Mouse (Mus musculus) embryonic facial prominence, embryonic 15.5 days (tissue): ENCODE measurements around the gene Med21. TPM values are rescaled to one million over a fixed set of nuclear protein-coding genes. Genes with fewer than 3 reads are reported as not detected.

Experiments used
- ATAC-seq: fragments of 200-750 bp; cut with Nextera tagmentation; 2 replicates; pipeline ENCODE4 v1.8.0; 2017; ENCODE audit warnings: low read depth, moderate TSS enrichment; ENCODE audit not compliant: insufficient number of reproducible peaks, low FRiP score, low TSS enrichment
- H3K27ac ChIP-seq: fragments of 300-500 bp; sonication (generic); replicated peaks from 2 replicates; pipeline ENCODE4 v1.5.1; 2015; ENCODE audit warnings: mild to moderate bottlenecking, inconsistent platforms
- H3K27me3 ChIP-seq: fragments of 300-500 bp; sonication (generic); 2 replicates; pipeline ENCODE4 v1.6.1; 2015; ENCODE audit warnings: inconsistent platforms
- H3K36me3 ChIP-seq: fragments of 300-500 bp; sonication (generic); 2 replicates; pipeline ENCODE4 v1.6.1; 2015; ENCODE audit warnings: mild to moderate bottlenecking, inconsistent platforms
- H3K4me1 ChIP-seq: fragments of 300-500 bp; sonication (generic); 2 replicates; pipeline ENCODE4 v1.6.1; 2015; ENCODE audit warnings: inconsistent platforms
- H3K4me2 ChIP-seq: fragments of 300-500 bp; sonication (generic); replicated peaks from 2 replicates; pipeline ENCODE4 v1.6.1; 2015; ENCODE audit warnings: mild to moderate bottlenecking, inconsistent platforms
- H3K4me3 ChIP-seq: fragments of 300-500 bp; sonication (generic); replicated peaks from 2 replicates; pipeline ENCODE4 v1.5.1; 2015; ENCODE audit warnings: mild to moderate bottlenecking, inconsistent platforms
- H3K9ac ChIP-seq: fragments of 300-500 bp; sonication (generic); 2 replicates; pipeline ENCODE4 v1.6.1; 2015; ENCODE audit warnings: inconsistent platforms
- H3K9me3 ChIP-seq: fragments of 300-500 bp; sonication (generic); replicated peaks from 2 replicates; pipeline ENCODE4 v1.6.1; 2016; ENCODE audit warnings: inconsistent platforms
- WGBS: fragments of 180-500 bp; shearing (Covaris S2); methylation state at CpG from one replicate; pipeline ENCODE4 v1.1.7; 2015; 5-methylcytosine and 5-hydroxymethylcytosine counted together
- polyA plus RNA-seq: library from polyadenylated mRNA; unstranded; fragments of >200 nt; fragmentation: Nextera tagmentation; extraction: Ambion mirVana; gene quantifications from 2 replicates; pipeline ENCODE4 v1.2.1, GENCODE M21; 2015

The Med21 gene
- polyA plus RNA-seq, 1 experiment from 2014 or later = 139 TPM

DNA sequence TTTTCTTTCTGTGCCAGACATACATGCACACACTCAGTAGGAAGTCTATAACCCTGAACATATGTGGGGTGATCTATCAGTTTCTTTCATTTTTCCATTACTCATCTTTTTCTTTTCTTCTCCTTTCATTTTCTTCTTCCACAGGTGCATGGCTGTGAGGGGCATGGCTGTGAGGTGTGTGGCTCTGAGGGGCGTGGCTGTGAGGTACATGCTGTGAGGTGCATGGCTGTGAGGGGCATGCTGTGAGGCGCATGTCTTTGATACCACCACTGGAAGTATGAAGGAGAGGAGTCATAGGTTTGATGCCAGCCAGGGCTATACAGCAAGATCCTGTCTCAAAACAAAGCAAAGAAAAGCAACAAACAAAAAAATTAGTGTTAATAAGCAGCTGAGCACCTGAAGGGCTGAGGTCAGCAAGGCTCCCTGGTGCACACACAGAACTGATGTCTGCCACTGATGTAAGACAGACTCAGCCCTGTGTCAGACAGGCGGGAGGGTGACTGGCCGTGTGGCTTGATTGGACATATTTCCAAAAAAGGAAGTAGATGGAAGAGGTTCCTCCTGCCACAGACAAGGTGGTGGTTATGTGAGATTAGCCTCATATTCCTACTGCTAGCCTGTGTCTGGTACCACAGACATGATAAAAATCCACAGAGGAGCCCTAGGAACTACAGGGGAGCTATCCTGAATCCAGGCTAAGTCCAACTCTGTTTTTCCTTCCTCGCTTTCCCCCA lies 44.3 kb downstream of the Med21 start:
- Histone ChIP-seq H3K4me1 (no peaks in the 10 kb centered on the region), H3K9ac (no peak overlapping the region), H3K4me3 (no peak overlapping the region), H3K27me3 (no peaks in the 10 kb centered on the region), H3K9me3 (no peaks in the 10 kb centered on the region), H3K27ac (no peak overlapping the region), H3K4me2 (no peak overlapping the region), H3K36me3 (no peaks in the 10 kb centered on the region)
- WGBS = 72% methylated on average over 5 of the region's 5 CpGs
- ATAC-seq = no peak

DNA sequence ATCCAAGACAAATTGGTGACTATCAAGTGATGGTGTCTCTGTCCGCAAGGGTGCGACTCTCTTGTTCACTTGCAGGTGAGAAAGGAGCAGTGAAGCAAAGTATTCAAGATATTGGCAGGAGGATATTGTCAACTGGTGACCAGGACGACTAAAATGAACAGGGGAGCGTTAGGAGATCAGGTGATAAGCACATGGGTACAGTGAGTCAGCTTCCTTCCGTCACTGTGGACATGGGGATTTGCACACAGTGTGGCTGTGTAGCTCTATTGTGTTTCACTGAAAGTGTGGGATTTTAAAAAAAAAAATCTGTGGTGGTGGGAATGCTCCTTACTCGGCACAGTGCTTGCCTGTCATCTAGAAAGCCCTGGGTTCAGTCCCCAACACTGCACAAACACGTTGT lies 45.7 kb downstream of the Med21 start:
- Histone ChIP-seq H3K27me3 (no peaks in the 10 kb centered on the region), H3K36me3 (no peaks in the 10 kb centered on the region), H3K9ac (no peak overlapping the region), H3K9me3 (no peaks in the 10 kb centered on the region), H3K4me1 (no peaks in the 10 kb centered on the region), H3K27ac (no peak overlapping the region), H3K4me2 (no peak overlapping the region), H3K4me3 (no peak overlapping the region)
- 80% methylated on average over 7 of the region's 7 CpGs for WGBS
- no peak for ATAC-seq

DNA sequence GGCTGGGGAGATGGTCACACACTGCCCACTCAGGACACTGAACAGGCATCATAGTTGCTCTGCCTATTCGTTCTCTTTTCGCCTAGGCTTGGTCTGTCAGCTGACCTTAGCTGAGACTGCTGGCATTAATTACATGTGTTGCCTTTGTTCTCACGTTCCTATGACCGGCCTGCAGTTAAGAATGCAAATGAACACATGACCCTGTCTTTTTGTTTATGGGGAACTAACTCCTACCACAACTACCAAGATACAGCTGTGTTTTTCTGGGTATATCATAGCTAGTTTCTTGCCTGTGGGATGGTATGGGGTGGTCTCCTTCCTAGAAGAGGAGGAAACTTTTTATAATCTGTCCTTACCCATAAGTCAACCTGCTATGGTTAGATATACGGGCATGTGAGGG lies 46.5 kb downstream of the Med21 start:
- no peak overlapping the region for H3K4me2 ChIP-seq
- H3K4me1 ChIP-seq = no peaks in the 10 kb centered on the region
- 69% methylated on average over 5 of the region's 5 CpGs for WGBS

DNA sequence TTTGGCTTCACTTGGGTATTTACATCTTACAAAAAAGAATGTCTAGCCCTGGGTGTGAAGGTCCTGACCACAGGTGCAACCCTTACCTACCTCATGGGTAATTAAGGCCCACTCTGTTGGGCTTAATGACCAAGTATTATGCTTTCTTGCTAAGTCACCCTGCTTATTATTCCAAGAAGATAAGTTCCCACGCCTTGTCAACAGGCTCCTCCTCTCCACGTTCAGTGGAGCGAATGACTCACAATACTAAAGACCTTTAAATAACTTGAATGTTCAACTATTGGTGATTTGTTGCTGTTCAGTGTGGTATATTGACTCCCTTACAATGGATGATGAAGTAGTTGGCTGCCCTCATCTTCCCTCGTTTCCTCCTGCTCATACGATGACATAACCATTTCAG lies 55.4 kb downstream of the Med21 start:
- Histone ChIP-seq H3K27ac (no peak overlapping the region), H3K4me3 (no peak overlapping the region), H3K4me2 (no peak overlapping the region), H3K9me3 (no peaks in the 10 kb centered on the region), H3K4me1 (no peaks in the 10 kb centered on the region), H3K36me3 (no peaks in the 10 kb centered on the region), H3K9ac (no peak overlapping the region), H3K27me3 (no peaks in the 10 kb centered on the region)
- WGBS = 72% methylated on average over 5 of the region's 5 CpGs
- ATAC-seq = no peak

More for the DNA sequence above, 46.5 kb downstream of the Med21 start:
- no peak for ATAC-seq
- Histone ChIP-seq H3K27me3 (no peaks in the 10 kb centered on the region), H3K9me3 (no peaks in the 10 kb centered on the region), H3K36me3 (no peaks in the 10 kb centered on the region), H3K27ac (no peak overlapping the region), H3K4me3 (no peak overlapping the region), H3K9ac (no peak overlapping the region)

DNA sequence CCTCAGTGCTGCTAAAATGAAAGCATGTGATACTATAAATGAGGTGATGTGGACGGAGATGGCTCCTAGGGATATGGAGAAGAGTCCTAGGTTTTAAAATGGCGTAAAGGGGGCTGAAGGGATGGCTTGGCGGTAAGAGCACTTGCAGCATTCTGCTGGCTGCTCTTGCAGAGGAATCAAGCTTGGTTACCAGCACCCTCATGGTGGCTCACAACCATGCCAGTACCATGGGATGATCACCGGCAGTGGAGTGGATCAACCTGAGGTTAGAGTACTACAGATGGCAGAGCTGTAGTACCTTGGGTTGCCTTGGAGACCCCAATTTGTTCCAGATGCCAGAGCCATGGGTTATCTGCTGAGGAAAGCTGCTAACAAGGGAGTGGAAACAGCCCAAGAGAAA lies 56.0 kb downstream of the Med21 start:
- no peak for ATAC-seq
- Histone ChIP-seq H3K9ac (no peak overlapping the region), H3K4me1 (no peaks in the 10 kb centered on the region), H3K27me3 (no peaks in the 10 kb centered on the region), H3K36me3 (no peaks in the 10 kb centered on the region), H3K4me2 (no peak overlapping the region), H3K27ac (no peak overlapping the region), H3K4me3 (no peak overlapping the region), H3K9me3 (no peaks in the 10 kb centered on the region)
- WGBS = 84% methylated on average over 4 of the region's 4 CpGs

Other genes starting within 250 kb of the Med21 start
- gene Itpr2, start 140.3 kb upstream of the Med21 start, polyA plus RNA-seq = 13.3 and 14.4 TPM in 2 replicates
- gene Fgfr1op2, start 65.3 kb upstream of the Med21 start, polyA plus RNA-seq = 91.4 and 92.5 TPM in 2 replicates
- 56.2 and 61.6 TPM in 2 replicates for gene Ints13, start 64.7 kb upstream of the Med21 start, polyA plus RNA-seq
- gene Tm7sf3, start 277 bp downstream of the Med21 start, polyA plus RNA-seq = 47.2 and 47.9 TPM in 2 replicates
- gene Stk38l, start 82.4 kb downstream of the Med21 start, polyA plus RNA-seq = 16.7 and 16.9 TPM in 2 replicates
- gene Arntl2, start 153.5 kb downstream of the Med21 start, polyA plus RNA-seq = 7.2 and 11.5 TPM in 2 replicates
- gene Smco2, start 207.6 kb downstream of the Med21 start, polyA plus RNA-seq = not detected in 2 replicates
- 54.2 and 54.6 TPM in 2 replicates for gene Ppfibp1, start 245.9 kb downstream of the Med21 start, polyA plus RNA-seq